Mouse (Mus musculus) CD4-positive helper T cell, adult 2 months (primary cell): Measurements from ENCODE around the gene Arl6ip4.

Source experiments
- DNase-seq: peaks from one replicate; pipeline ENCODE4 v3.0.0-alpha.2; 2012; ENCODE audit warnings: low read depth, missing footprints, low spot score

Arl6ip4 gene

GRCm38 (mm10) chr5:124150895-124151294 lies 35.0 kb downstream of the Arl6ip4 start:
- no peak for DNase-seq

- no peak for DNase-seq
Observed at GRCm38 (mm10) chr5:124152734-124153133, 36.8 kb downstream of the Arl6ip4 start.

GRCm38 (mm10) chr5:124155943-124156342 lies 40.1 kb downstream of the Arl6ip4 start:
- DNase-seq, result no peak

- DNase-seq, result no peak
Observed at GRCm38 (mm10) chr5:124158305-124158704, 42.4 kb downstream of the Arl6ip4 start.

GRCm38 (mm10) chr5:124159453-124159852 lies 43.6 kb downstream of the Arl6ip4 start:
- DNase-seq, result no peak

GRCm38 (mm10) chr5:124161831-124162230 lies 45.9 kb downstream of the Arl6ip4 start:
- no peak for DNase-seq

GRCm38 (mm10) chr5:124162577-124162976 lies 46.7 kb downstream of the Arl6ip4 start:
- peak; percentile 72 for DNase-seq

- no peak for DNase-seq
Observed at GRCm38 (mm10) chr5:124163445-124163844, 47.6 kb downstream of the Arl6ip4 start.

- peak; percentile 38 for DNase-seq
Observed at GRCm38 (mm10) chr5:124165622-124166570, 50.0 kb downstream of the Arl6ip4 start.

- no peak for DNase-seq
Observed at GRCm38 (mm10) chr5:124166741-124167140, 50.9 kb downstream of the Arl6ip4 start.

- DNase-seq, result no peak
Observed at GRCm38 (mm10) chr5:124167621-124168020, 51.7 kb downstream of the Arl6ip4 start.
